Mouse (Mus musculus) lung, embryonic 15.5 days (tissue): Measurements from ENCODE around the gene Naxd. TPM values are rescaled to one million over a fixed set of nuclear protein-coding genes. Genes with fewer than 3 reads are reported as not detected.

Experiments
- ATAC-seq: fragments of 200-750 bp; cut with Nextera tagmentation; 2 replicates; pipeline ENCODE4 v1.8.0; 2017; ENCODE audit warnings: moderate number of reproducible peaks, borderline replicate concordance; ENCODE audit not compliant: low FRiP score, low TSS enrichment; ENCODE audit errors: extremely low read depth
- H3K27ac ChIP-seq: fragments of 300-500 bp; sonication (generic); 2 replicates; pipeline ENCODE4 v1.5.1; 2015; ENCODE audit warnings: moderate library complexity, mild to moderate bottlenecking, inconsistent platforms
- H3K27me3 ChIP-seq: fragments of 300-500 bp; sonication (generic); 2 replicates; pipeline ENCODE4 v1.6.1; 2015; ENCODE audit warnings: inconsistent platforms
- H3K36me3 ChIP-seq: fragments of 300-500 bp; sonication (generic); 2 replicates; pipeline ENCODE4 v1.6.1; 2015; ENCODE audit warnings: inconsistent platforms
- H3K4me1 ChIP-seq: fragments of 300-500 bp; sonication (generic); 2 replicates; pipeline ENCODE4 v1.6.1; 2015; ENCODE audit warnings: inconsistent platforms
- H3K4me2 ChIP-seq: fragments of 300-500 bp; sonication (generic); 2 replicates; pipeline ENCODE4 v1.6.1; 2015; ENCODE audit warnings: inconsistent platforms, mild to moderate bottlenecking, moderate library complexity
- H3K4me3 ChIP-seq: fragments of 300-500 bp; sonication (generic); 2 replicates; pipeline ENCODE4 v1.5.1; 2015; ENCODE audit warnings: mild to moderate bottlenecking, inconsistent platforms
- H3K9ac ChIP-seq: fragments of 300-500 bp; sonication (generic); 2 replicates; pipeline ENCODE4 v1.6.1; 2015; ENCODE audit warnings: inconsistent platforms
- H3K9me3 ChIP-seq: fragments of 300-500 bp; sonication (generic); 2 replicates; pipeline ENCODE4 v1.6.1; 2016; ENCODE audit warnings: inconsistent platforms
- WGBS: fragments of 180-500 bp; shearing (Covaris S2); methylation state at CpG from one replicate; pipeline ENCODE4 v1.1.7; 2015; 5-methylcytosine and 5-hydroxymethylcytosine counted together
- polyA plus RNA-seq: library from polyadenylated mRNA; unstranded; fragments of >200 nt; fragmentation: Nextera tagmentation; extraction: Ambion mirVana; gene quantifications from 2 replicates; pipeline ENCODE4 v1.2.1, GENCODE M21; 2015

Gene Naxd
- polyA plus RNA-seq, 1 experiment from 2014 or later: 157 TPM

GRCm38 (mm10) chr8:11518676-11519075, 21.4 kb downstream of the Naxd start:
- no peaks in the 10 kb centered on the region for H3K27me3 ChIP-seq
- no peaks in the 10 kb centered on the region for H3K4me1 ChIP-seq
- 0 out of 2 replicates have a peak overlapping the region, but pooled peaks have one; percentile 39 for H3K27ac ChIP-seq
- H3K9ac ChIP-seq: no peak overlapping the region
- no peaks in the 10 kb centered on the region for H3K9me3 ChIP-seq
- H3K36me3 ChIP-seq: peaks cover 43% of the 10 kb centered on the region
- H3K4me3 ChIP-seq: no peak overlapping the region
- WGBS: 83% methylated on average over 11 of the region's 11 CpGs
- 0 out of 2 replicates have a peak, but pooled peaks have one; percentile 15 for ATAC-seq
- H3K4me2 ChIP-seq: no peak overlapping the region

GRCm38 (mm10) chr8:11523331-11523730, 26.0 kb downstream of the Naxd start:
- Histone ChIP-seq H3K4me3 (no peak overlapping the region), H3K9me3 (no peaks in the 10 kb centered on the region), H3K4me2 (no peak overlapping the region), H3K4me1 (no peaks in the 10 kb centered on the region), H3K9ac (no peak overlapping the region), H3K36me3 (peaks cover 20% of the 10 kb centered on the region), H3K27me3 (no peaks in the 10 kb centered on the region), H3K27ac (no peak overlapping the region)
- ATAC-seq: no peak
- 77% methylated on average over 3 of the region's 3 CpGs for WGBS

GRCm38 (mm10) chr8:11530155-11530770, 33.0 kb downstream of the Naxd start:
- H3K4me1 ChIP-seq: no peaks in the 10 kb centered on the region
- no peak overlapping the region for H3K4me3 ChIP-seq
- H3K36me3 ChIP-seq: peaks cover 31% of the 10 kb centered on the region
- H3K4me2 ChIP-seq: no peak overlapping the region
- H3K27ac ChIP-seq: no peak overlapping the region
- peak; percentile 19; the same call in 1 of the 2 replicates for ATAC-seq
- no peak overlapping the region for H3K9ac ChIP-seq
- 75% methylated on average over 18 of the region's 18 CpGs for WGBS
- no peaks in the 10 kb centered on the region for H3K9me3 ChIP-seq
- no peaks in the 10 kb centered on the region for H3K27me3 ChIP-seq

GRCm38 (mm10) chr8:11530849-11531248, 33.5 kb downstream of the Naxd start:
- Histone ChIP-seq H3K36me3 (peaks cover 29% of the 10 kb centered on the region), H3K4me1 (no peaks in the 10 kb centered on the region), H3K9ac (no peak overlapping the region), H3K9me3 (no peaks in the 10 kb centered on the region), H3K4me3 (no peak overlapping the region), H3K27ac (no peak overlapping the region), H3K4me2 (no peak overlapping the region), H3K27me3 (no peaks in the 10 kb centered on the region)
- 51% methylated on average over 4 of the region's 4 CpGs for WGBS
- no peak for ATAC-seq

GRCm38 (mm10) chr8:11534494-11534893, 37.2 kb downstream of the Naxd start:
- ATAC-seq: no peak
- 49% methylated on average over 9 of the region's 9 CpGs for WGBS
- Histone ChIP-seq H3K36me3 (peaks cover 34% of the 10 kb centered on the region), H3K27me3 (no peaks in the 10 kb centered on the region), H3K4me3 (no peak overlapping the region), H3K4me1 (no peaks in the 10 kb centered on the region), H3K4me2 (no peak overlapping the region), H3K9ac (no peak overlapping the region), H3K27ac (no peak overlapping the region), H3K9me3 (no peaks in the 10 kb centered on the region)

GRCm38 (mm10) chr8:11539049-11539448, 41.7 kb downstream of the Naxd start:
- 86% methylated on average over 4 of the region's 4 CpGs for WGBS
- no peak overlapping the region for H3K4me2 ChIP-seq
- H3K9ac ChIP-seq: no peak overlapping the region
- peaks cover 35% of the 10 kb centered on the region for H3K36me3 ChIP-seq
- no peak overlapping the region for H3K4me3 ChIP-seq
- no peaks in the 10 kb centered on the region for H3K27me3 ChIP-seq
- no peak overlapping the region for H3K27ac ChIP-seq
- no peaks in the 10 kb centered on the region for H3K9me3 ChIP-seq
- H3K4me1 ChIP-seq: no peaks in the 10 kb centered on the region
- ATAC-seq: no peak

GRCm38 (mm10) chr8:11540182-11540581, 42.9 kb downstream of the Naxd start:
- Histone ChIP-seq H3K9ac (no peak overlapping the region), H3K9me3 (no peaks in the 10 kb centered on the region), H3K27ac (no peak overlapping the region), H3K4me2 (no peak overlapping the region), H3K27me3 (no peaks in the 10 kb centered on the region), H3K4me1 (no peaks in the 10 kb centered on the region), H3K36me3 (peaks cover 33% of the 10 kb centered on the region), H3K4me3 (no peak overlapping the region)
- ATAC-seq: no peak
- 91% methylated on average over 8 of the region's 8 CpGs for whole genome bisulfite sequencing

GRCm38 (mm10) chr8:11542031-11542430, 44.7 kb downstream of the Naxd start:
- Histone ChIP-seq H3K27me3 (no peaks in the 10 kb centered on the region), H3K27ac (no peak overlapping the region), H3K4me1 (no peaks in the 10 kb centered on the region), H3K9ac (no peak overlapping the region), H3K9me3 (no peaks in the 10 kb centered on the region), H3K4me2 (no peak overlapping the region), H3K36me3 (peaks cover 29% of the 10 kb centered on the region), H3K4me3 (no peak overlapping the region)
- 86% methylated on average over 12 of the region's 12 CpGs for WGBS
- ATAC-seq: no peak

- H3K4me2 ChIP-seq: no peak overlapping the region
- H3K4me1 ChIP-seq: no peaks in the 10 kb centered on the region
- WGBS: 86% methylated on average over 4 of the region's 4 CpGs
- H3K9me3 ChIP-seq: no peaks in the 10 kb centered on the region
- H3K27me3 ChIP-seq: no peaks in the 10 kb centered on the region
- H3K27ac ChIP-seq: no peak overlapping the region
- H3K9ac ChIP-seq: no peak overlapping the region
- H3K4me3 ChIP-seq: no peak overlapping the region
- H3K36me3 ChIP-seq: peaks cover 32% of the 10 kb centered on the region
- no peak for ATAC-seq
Measured at GRCm38 (mm10) chr8:11542866-11543265, 45.6 kb downstream of the Naxd start.

- Histone ChIP-seq H3K9me3 (no peaks in the 10 kb centered on the region), H3K4me1 (peaks cover under 1% of the 10 kb centered on the region; the same call in 1 of the 2 replicates), H3K27me3 (no peaks in the 10 kb centered on the region), H3K27ac (no peak overlapping the region), H3K9ac (no peak overlapping the region), H3K4me2 (no peak overlapping the region), H3K36me3 (peaks cover 38% of the 10 kb centered on the region), H3K4me3 (no peak overlapping the region)
- whole genome bisulfite sequencing: 41% methylated on average over 3 of the region's 3 CpGs
- ATAC-seq: no peak
Measured at GRCm38 (mm10) chr8:11544386-11544785, 47.1 kb downstream of the Naxd start.

- Histone ChIP-seq H3K36me3 (peaks cover 21% of the 10 kb centered on the region), H3K27ac (no peak overlapping the region), H3K9ac (no peak overlapping the region), H3K27me3 (no peaks in the 10 kb centered on the region), H3K4me1 (peaks cover 11% of the 10 kb centered on the region), H3K9me3 (no peaks in the 10 kb centered on the region), H3K4me3 (no peak overlapping the region), H3K4me2 (no peak overlapping the region)
- WGBS: 65% methylated on average over 6 of the region's 6 CpGs
- ATAC-seq: no peak
Measured at GRCm38 (mm10) chr8:11547063-11547462, 49.8 kb downstream of the Naxd start.

- no peak for ATAC-seq
- Histone ChIP-seq H3K4me2 (peak overlapping the region; percentile 75), H3K36me3 (peaks cover 15% of the 10 kb centered on the region; the same call in 1 of the 2 replicates), H3K4me1 (peaks cover 22% of the 10 kb centered on the region), H3K4me3 (peak overlapping the region; percentile 74), H3K27ac (no peak overlapping the region), H3K9ac (no peak overlapping the region), H3K27me3 (no peaks in the 10 kb centered on the region), H3K9me3 (no peaks in the 10 kb centered on the region)
- 17% methylated on average over 7 of the region's 7 CpGs for WGBS
Measured at GRCm38 (mm10) chr8:11549706-11550105, 52.4 kb downstream of the Naxd start.
